Mouse (Mus musculus) ES-Bruce4 (cell line): ENCODE measurements at regions not wholly inside any gene's neighbourhood (a gene's known extent, or its start where the extent isn't known, plus 50 kb on each side); places are given as distances from the start of the nearest gene placed in this dataset.

Experiments used
- CTCF ChIP-seq: IDR thresholded peaks from one replicate; pipeline ENCODE4 v1.8.1; 2011; ENCODE audit warnings: low read depth, low read length
- POLR2A ChIP-seq: IDR thresholded peaks from one replicate; pipeline ENCODE4 v1.8.1; 2011; ENCODE audit warnings: low read length; ENCODE audit not compliant: insufficient read depth

GRCm38 (mm10) chr1:193586896-193587295, 216.8 kb upstream of the Camk1g start:
- TF ChIP-seq CTCF: no peak
- TF ChIP-seq POLR2A: no peak
